Comparison of ENCODE assay signal across 8 mouse cellular contexts in genomic region chr5:38479027-38479426, GRCm38 (mm10). TPM values are rescaled to one million over a fixed set of nuclear protein-coding genes. Genes with fewer than 3 reads are reported as not detected.
DNase-seq lines count a peak whose midpoint lies in the region; ATAC-seq and TF ChIP-seq lines count a peak whose summit lies in the region.

No protein-coding gene starts in this region.

- H3K27ac ChIP-seq in layer of hippocampus, adult 2 months, result peak overlapping the region; percentile 25; the same call in 1 of the 2 replicates

- DNase-seq in layer of hippocampus, adult 2 months (ENCODE audit: low spot score in 2 of 2), result peak in 1 of 2 experiments; percentile 23
- DNase-seq in layer of hippocampus, adult 9-10 months (ENCODE audit: low spot score), result no peak
- DNase-seq in T-cell, adult 2 months (ENCODE audit: low spot score), result peak; percentile 31
- peak; percentile 81 for DNase-seq in kidney, adult 9 months
- DNase-seq in ovary, postnatal 14 days (ENCODE audit: low spot score), result no peak
- DNase-seq in left cerebral cortex, adult 11 months (ENCODE audit: low spot score), result no peak

- H3K4me3 ChIP-seq in layer of hippocampus, adult 2 months, result peak overlapping the region; percentile 26; the same call in 1 of the 2 replicates

- ATAC-seq in common myeloid progenitor, adult 5-6 weeks (replicated peaks; ENCODE audit: low read depth, poor library complexity, severe bottlenecking), result peak; percentile 83
- peak; percentile 67 for ATAC-seq in megakaryocyte, adult 5-6 weeks (ENCODE audit: poor library complexity, severe bottlenecking)

- no peak for TF ChIP-seq CTCF in layer of hippocampus, adult 2 months (conservative IDR thresholded peaks at IDR 0.05)

RNA-seq across cellular contexts. Expression of gene Slc2a9, which starts 23.9 kb away (rescaled TPM):
- total RNA-seq in layer of hippocampus, adult 2 months (2021), result 1 to 10 TPM; 3.2 to 4.2 TPM
- total RNA-seq in common myeloid progenitor, adult 5-6 weeks (2017), result 4.4 and 4.9 TPM in 2 replicates
- total RNA-seq in megakaryocyte, adult 5-6 weeks (2015), result 3.9 and 7.3 TPM in 2 replicates
- 7.8 and 9.2 TPM in 2 replicates for total RNA-seq in megakaryocyte, adult 5-6 weeks (2017)

Comparison
In these comparisons a context has a peak if more than half of its experiments do, and no peak if none do; other contexts are left out.
1. DNase-seq: peak in T-cell, adult 2 months (single experiment) and kidney, adult 9 months (single experiment); none in layer of hippocampus, adult 9-10 months (single experiment), ovary, postnatal 14 days (single experiment) and left cerebral cortex, adult 11 months (single experiment).